Mouse (Mus musculus) heart, postnatal 10 days (tissue): ENCODE results near the gene Tst. TPM values are rescaled to one million over a fixed set of nuclear protein-coding genes. Genes with fewer than 3 reads are reported as not detected.

Experiments
- DNase-seq, 2 experiments: peaks; one replicate each; pipeline ENCODE4 v3.0.0; 2021
- intact Hi-C: fragments of 180-260 bp; cut with DNase I; formaldehyde crosslinking; loops from one replicate; pipeline ENCODE4 v1.15.1; 2025
- total RNA-seq, 2 experiments: library from RNA; stranded (reverse); gene quantifications; 2 replicates each; pipeline ENCODE4 v1.2.3; 2021

Tst gene
- total RNA-seq, 2 experiments from 2014 or later, result 14.4 to 16.4 TPM

GRCm38 (mm10) chr15:78401921-78402320, 3.8 kb downstream of the Tst start:
- intact Hi-C loops, result no loop called here
- peak; percentile 87 to 90 for DNase-seq

DNA sequence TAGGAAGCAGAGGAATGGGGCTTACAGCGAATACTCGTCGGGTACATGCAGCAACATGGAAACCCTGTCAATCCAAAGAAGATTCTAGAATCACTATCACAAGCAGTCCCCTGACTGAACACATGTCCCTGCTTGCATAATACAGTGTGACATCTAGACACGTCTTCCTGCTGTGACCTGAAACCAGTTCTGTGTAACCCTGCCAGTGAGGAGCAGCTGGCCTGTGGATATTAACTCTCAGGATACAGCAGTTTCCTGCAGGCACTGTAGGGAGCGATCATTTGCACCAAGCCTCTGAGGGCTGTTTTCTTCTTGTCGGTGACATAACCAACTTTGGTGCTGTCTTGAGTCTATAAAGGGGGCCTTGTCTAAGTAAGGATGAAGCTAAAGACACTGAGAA, 4.4 kb downstream of the Tst start:
- intact Hi-C loops, result no loop called here
- peak in 1 of 2 experiments; percentile 41 for DNase-seq

DNA sequence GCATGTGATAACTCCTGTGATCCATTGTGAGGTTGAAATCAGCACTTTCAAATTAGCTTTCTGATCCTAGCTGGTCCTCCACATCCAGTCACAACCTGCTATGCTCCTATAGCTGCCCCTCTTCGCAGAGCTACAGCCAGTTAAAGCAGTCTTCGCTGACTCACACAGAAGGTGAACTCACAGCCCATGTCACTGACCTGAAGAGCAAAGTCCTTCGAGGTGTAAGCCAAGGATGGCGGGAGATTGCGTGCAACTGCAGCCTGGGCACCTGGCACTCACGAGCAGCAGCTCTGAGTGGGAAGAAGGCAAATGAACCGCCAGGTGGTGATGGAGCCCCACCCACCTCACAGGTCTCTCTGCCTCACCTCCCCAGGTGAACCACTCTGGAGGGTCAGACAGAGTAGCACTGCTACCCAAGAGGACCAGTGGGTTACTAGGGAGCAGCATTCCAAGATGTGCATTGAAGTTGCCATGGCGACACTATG, 10.2 kb downstream of the Tst start, which contains the start of gene Tex33:
Gene Tex33 (minus strand): TSS at position 435 of the 485 bp plus-strand sequence.
- DNase-seq, result no peak
- intact Hi-C loops, result no loop called here

DNA sequence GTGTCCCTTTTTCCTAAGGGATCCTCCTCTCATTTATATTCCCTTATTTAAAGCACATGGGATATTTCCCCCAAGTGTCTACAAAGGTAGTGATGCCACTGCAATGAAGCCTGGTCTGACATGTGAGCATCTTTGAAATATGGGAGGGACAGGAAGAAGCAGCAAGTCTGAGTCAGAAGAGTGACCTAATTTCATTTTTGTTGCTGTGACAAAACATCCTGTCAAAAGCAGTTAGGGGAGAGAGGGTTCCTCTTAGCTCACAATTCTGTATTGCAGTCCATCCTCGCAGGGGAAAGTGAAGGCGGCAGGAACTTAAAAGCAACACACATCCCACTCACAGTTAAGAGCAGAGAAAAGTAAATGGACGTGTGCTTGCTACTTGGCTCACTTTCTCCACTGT, 14.9 kb downstream of the Tst start:
- intact Hi-C loops, result no loop called here
- no peak for DNase-seq

DNA sequence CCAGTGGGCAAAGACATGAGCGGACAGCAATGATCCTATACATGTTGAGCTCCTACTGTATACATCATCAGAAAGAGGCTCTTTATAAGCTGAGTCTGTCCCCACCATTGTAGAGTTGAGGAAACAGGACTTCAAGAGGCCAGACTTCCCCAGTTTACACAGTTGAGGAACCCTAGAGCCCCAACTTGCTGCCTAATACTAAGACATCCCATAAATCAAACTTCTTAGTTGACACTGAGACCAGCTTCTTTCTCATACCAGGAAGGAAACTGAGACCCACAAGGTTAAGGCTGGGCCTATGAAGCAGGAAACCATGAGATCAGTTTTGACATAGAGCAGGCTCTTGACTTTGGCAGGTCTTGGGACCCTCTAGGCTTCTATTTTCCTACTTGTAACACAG, 20.1 kb downstream of the Tst start:
- DNase-seq, result no peak
- intact Hi-C loops, result no loop called here

DNA sequence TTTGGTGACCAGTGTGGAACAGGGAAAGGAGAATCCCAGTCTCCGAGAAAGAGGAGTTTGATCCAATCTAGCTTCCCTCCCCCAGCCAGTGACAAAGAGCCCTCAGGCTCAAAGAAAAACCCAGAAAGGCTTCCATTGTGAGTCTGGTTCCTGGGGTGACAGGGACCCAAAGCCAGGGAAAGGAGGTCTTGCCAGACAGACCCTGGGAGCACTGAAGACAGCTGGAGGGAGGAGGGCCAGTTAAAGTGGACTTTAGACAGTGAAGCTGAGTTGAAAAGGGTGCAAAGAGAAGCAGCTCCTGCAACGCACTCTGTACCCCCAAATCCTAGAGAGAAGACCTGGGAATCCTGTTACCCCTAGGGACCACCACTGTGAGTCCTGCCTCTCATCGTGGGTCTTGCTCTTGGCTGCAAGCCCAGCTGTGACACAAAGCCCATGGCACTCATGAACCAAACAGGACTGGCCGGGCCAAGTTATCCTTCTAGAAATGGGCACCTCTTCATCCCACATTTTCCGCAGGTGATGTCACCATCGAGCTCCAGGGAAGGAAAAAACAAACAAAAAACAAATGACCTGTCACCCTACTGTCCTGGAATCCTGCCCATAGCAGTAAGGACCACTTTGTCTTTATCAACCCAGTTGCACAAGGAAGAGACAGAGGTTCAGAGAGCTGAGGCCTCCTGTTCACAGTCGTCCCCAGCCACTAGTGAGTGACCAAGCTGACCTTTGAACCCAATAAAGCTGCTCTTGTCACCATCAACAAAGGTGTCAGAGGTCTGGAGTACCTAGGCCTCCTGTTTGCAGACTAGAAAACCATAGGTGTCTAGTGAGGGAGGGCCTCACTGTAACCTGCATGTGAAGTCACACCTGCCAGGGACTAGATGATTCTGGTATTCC, 21.2 kb downstream of the Tst start:
- intact Hi-C loops, result no loop called here
- DNase-seq, result no peak

GRCm38 (mm10) chr15:78383450-78384219, 22.1 kb downstream of the Tst start:
- intact Hi-C loops, result no loop called here
- DNase-seq, result peak; percentile 43 to 61

- intact Hi-C loops, result no loop called here
- DNase-seq, result no peak
These were observed 23.6 kb downstream of the Tst start for GRCm38 (mm10) chr15:78382115-78382514.

DNA sequence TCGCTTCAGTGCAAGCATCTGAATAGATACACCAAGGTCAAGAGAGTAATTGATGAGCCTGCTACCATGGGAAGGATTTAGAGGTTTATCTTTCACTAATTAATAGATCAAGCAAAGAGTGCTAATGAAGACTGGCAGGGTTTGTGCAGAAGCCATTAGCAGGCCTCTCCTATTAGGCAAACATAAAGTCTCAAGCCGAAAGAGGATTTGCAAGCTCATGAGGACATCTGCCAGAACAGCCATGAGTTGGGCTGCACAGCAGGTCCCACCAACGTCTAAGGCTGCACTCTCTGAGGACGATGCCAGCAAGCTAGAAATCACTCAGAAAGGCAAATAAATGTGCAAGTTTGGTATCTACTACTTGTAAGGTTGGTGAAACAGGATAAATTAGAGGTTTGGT, 25.0 kb downstream of the Tst start:
- no peak for DNase-seq
- intact Hi-C loops, result no loop called here

DNA sequence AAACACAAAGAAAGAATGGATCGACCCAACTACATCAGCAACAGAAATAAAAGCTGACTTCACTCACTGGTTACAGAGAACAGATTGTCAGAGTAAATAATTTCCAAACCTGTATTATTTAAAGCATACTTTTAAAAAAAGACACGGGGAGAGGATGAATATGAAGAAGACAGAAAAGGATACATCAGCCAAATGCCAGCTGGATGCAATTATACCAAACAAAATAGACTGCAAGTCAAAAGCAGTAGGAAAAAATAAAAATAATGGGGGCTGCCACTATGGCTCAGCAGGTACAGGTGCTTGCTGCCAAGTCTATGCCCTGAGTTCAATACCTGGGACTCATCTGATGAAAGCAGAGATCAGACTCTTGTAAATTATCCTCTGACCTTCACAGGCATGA, 25.5 kb downstream of the Tst start:
- intact Hi-C loops, result no loop called here
- DNase-seq, result no peak

DNA sequence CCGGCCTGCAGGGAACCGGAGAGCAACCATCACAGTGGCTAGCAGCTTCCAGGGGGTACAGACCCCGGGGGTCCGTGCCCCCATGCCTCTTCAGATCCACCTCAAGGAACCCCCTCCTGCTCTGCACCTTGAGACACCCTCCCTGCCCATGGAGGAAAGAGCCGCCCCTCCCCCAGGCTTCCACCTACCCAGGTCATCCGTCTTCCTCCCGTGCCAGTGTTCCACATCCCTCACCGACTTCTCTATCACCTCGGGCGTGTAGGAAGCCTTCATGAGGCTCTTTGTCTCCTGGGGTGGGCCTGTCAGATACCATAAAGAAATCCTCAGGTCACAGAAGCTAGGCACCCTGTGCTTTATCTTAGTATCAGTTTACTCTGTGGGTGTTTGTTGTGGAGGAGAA, 27.2 kb downstream of the Tst start:
- intact Hi-C loops, result no loop called here
- no peak for DNase-seq

DNA sequence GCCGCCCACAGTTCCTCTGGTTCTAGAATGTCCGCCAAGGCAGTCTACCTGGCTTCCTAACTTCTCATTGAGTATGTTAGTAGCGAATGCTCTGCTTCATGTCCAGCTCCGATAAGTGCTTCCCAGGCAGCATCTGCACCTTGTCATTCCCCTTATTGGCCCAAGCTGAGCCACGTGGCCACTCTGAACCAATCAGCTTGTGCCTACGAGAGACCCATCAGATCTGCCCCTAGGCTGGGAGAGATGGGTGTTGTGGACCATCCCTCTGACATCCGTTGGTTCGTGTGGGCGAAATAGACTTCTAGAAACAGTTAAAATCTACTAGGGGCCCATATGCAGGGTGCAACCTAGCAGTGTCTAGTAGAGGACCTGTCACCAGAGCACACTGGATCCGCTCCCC, 27.8 kb downstream of the Tst start:
- no peak for DNase-seq
- intact Hi-C loops, result no loop called here

GRCm38 (mm10) chr15:78374204-78374603, 31.5 kb downstream of the Tst start:
- DNase-seq, result no peak
- intact Hi-C loops, result no loop called here

GRCm38 (mm10) chr15:78372796-78373195, 32.9 kb downstream of the Tst start:
- intact Hi-C loops, result no loop called here

DNA sequence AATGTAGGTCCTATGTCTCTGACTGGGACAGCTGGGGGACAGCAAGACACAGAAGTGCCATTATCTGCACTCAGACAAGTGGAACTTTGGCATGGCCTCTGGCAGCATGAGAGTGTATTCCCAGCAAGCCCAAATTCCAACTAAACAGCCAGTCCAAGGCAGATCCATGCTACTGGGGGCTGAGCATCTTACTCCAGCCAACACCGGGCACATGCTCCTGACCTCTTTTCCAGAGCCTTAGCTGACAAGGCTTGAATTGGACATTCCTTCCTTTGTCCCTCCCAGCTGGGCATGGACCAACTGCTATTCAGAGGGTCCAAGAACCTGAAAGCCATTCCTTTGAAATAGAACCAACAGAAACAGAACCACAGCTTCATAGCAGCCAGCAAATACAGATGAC, 36.1 kb downstream of the Tst start:
- intact Hi-C loops, result no loop called here
- peak; percentile 16 to 26 for DNase-seq

More at GRCm38 (mm10) chr15:78372796-78373195, 32.9 kb downstream of the Tst start:
- DNase-seq, result no peak

GRCm38 (mm10) chr15:78368926-78369346, 36.8 kb downstream of the Tst start:
- intact Hi-C loops, result loop anchor here (1.0 kb wide), 1 partner anchor 112 kb away; no protein-coding TSS in a partner anchor

DNA sequence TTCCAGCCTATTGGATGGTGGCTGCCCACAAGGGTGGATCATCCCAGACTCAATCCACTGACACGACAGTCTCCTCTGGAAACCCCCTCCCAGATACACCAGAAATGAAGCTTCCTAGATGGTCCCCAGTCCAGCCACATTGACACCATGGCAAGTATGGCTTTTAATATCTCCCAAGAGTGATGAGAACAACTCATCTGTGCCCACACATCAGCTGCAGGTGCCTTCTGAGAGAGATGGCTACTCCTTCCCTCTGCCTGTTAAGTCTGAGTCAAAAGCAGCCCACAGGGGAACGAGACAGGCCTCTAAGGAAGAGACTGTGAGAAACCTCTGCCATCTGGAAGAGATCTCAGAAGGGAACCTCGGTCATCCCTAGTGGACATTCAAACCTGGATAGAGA, 37.9 kb downstream of the Tst start:
- intact Hi-C loops, result loop anchor here (1.0 kb wide), 1 partner anchor 111 kb away; no protein-coding TSS in a partner anchor
- DNase-seq, result no peak

More at GRCm38 (mm10) chr15:78368926-78369346, 36.8 kb downstream of the Tst start:
- peak; percentile 24 to 67 for DNase-seq

GRCm38 (mm10) chr15:78366875-78367274, 38.8 kb downstream of the Tst start:
- no peak for DNase-seq
- intact Hi-C loops, result no loop called here

- intact Hi-C loops, result no loop called here
- no peak for DNase-seq
These were observed 39.8 kb downstream of the Tst start for GRCm38 (mm10) chr15:78365916-78366315.

GRCm38 (mm10) chr15:78355548-78355947, 50.2 kb downstream of the Tst start:
- intact Hi-C loops, result loop anchor here (1.0 kb wide), 1 partner anchor 67 kb away; no protein-coding TSS in a partner anchor
- no peak for DNase-seq

DNA sequence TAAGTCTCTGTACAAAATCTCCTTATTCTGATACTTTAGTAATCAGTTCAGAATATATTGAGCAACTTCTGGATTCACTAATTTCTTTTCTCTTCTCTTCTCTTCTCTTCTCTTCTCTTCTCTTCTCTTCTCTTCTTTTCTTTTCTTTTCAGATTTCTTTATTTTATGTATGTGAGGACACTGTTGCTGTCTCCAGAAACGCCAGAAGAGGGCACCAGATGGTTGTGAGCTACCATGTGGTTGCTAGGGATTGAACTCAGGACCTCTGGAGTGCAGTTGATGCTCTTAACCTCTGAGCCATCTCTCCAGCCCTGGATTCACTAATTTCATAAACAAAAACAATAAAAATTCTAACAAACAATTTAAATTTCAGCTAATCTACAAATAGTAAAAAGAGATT, 50.7 kb downstream of the Tst start:
- peak; percentile 54 to 71 for DNase-seq
- intact Hi-C loops, result loop anchor here (1.0 kb wide), 1 partner anchor 67 kb away; no protein-coding TSS in a partner anchor
